Mouse (Mus musculus): ENCODE data around the gene Csrnp1.

Gene Csrnp1

GRCm38 (mm10) chr9:119941861-119942260 is 42.6 kb downstream of the Csrnp1 start:
- DNase-seq: no peak

DNA sequence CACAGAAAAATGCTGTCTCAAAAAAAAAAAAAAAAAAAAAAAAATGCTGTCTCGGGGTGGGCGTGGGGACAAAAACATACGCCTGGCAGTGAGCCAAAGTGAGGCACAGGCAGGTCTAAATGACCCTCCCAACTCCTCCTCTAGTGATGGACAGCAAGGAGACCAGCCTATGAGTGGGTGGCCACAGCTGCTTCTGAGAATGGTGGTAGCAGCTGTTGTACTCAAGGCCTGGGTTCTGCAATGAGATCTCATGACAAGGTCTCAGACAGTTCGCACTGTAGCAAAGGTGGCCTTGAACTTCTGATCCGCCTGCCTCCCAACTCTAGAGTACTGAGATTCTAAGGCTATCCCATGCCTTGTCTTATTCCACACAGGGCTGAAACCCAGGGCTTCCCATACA is 43.1 kb downstream of the Csrnp1 start:
- no peak for DNase-seq

DNA sequence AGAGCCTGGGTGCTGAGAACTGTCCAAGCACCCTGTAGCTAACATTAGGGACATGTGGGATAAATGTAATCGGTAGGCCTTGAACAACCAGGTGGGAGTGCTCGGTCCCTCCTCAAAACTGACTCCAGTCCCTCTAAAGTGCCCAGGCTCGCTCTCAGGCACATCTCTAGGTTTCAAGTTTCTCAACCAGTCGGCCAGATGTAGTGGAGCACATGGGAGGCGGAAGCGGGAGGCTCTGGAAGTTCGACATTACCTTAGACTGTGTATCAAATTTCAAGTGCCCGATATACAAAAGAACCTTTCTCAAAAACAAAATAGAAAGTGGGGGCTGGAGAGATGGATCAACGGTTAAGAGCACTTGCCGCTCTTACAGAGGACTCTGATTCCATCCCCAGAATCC is 44.8 kb downstream of the Csrnp1 start:
- DNase-seq: no peak

- DNase-seq: no peak
Observed at GRCm38 (mm10) chr9:119938496-119938895, 46.0 kb downstream of the Csrnp1 start.

GRCm38 (mm10) chr9:119937005-119937773 is 47.3 kb downstream of the Csrnp1 start, which contains the start of the genes Gorasp1 and Ttc21a:
Gorasp1 (minus strand) TSS chr9:119937565.
Ttc21a (plus strand) TSS chr9:119937606.
- DNase-seq: peak; percentile 95

GRCm38 (mm10) chr9:119933675-119934074 is 50.8 kb downstream of the Csrnp1 start:
- DNase-seq: no peak

- DNase-seq: no peak
Observed at GRCm38 (mm10) chr9:119932358-119932757, 52.1 kb downstream of the Csrnp1 start.

DNA sequence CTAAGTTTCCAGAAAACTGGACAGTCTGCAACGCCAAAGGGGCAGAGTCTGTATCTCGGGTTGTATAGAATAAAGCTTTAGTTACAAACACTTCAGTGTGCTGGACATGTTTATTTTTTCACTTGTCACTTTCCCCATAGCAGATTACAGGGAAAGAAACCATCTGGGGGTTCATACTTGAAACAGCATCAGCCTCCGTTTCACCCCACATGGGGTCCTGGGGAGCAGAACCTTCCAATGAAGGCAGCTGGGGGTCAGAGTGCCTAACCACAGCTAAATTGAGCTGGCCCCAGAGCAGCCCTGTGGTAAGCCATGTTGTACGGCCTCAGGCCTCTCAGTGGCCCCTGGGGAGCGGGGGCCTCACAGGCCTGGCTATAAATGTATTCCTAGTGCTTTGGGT is 58.0 kb downstream of the Csrnp1 start:
- DNase-seq: no peak

DNA sequence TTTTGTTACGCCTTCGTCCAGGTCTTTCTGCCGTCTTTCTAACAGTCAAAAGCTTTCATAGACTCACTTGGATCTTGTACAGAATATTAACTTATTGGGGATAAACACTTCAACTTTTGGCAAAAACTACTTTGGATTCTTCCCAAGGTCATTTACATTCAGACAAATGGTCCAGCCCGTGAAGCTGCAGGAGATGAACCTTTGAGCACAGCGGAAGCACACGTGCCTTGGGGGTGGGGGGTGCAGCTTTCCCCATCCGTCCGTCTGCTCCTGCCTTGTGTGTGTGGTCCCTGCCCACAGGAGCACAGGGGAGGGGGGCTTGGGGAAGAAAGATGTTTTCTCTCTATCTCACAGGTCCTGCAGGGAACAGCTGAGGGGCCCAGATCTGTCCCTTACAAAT is 58.7 kb downstream of the Csrnp1 start:
- DNase-seq: no peak

DNA sequence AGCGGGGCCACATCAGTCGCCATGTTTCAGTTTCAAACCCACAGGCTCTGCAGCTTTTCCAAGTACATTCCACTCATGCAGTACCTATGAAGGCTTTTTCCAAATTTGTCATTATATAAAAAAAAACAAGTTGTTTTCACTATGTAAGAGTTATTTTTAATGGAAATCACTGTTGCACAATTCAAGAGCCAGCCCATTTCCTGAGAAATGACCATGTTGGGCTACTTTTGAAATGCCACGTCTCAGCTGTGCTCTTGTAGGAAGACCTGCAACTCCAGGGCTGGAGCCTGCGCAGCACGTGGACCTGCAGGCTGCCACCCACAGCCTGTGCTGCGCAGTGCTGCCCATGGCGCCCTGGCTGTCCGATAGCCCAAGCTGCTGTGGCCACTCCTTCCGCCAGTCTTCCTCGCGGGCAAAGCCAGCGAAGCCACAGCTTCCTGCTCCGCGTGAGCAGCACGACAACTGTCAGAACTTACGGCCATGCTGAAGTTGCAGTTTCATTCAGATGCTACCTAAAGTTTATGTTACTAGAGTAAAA is 59.3 kb downstream of the Csrnp1 start:
- DNase-seq: no peak

DNA sequence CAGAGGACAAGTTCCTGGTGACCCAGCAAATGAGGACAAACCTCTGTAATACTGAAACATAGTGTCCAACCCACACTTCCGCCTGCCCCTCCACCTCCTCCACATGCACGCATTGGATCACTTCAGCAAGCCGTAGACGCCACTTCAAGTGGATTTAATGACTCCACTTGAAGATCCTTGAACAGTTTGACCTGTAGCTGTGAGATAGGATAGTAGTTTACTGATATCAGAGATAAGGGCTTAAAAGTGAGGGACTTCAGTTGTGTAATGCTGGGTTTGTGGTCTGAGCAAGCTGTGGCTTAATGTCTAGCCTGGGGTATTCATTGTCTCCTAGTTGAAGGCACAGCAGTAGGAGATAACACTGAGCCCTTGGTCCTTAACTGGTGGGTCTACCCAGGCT is 61.0 kb downstream of the Csrnp1 start:
- no peak for DNase-seq
